ENCODE assay signal across 8 mouse cellular contexts in the genomic region with DNA sequence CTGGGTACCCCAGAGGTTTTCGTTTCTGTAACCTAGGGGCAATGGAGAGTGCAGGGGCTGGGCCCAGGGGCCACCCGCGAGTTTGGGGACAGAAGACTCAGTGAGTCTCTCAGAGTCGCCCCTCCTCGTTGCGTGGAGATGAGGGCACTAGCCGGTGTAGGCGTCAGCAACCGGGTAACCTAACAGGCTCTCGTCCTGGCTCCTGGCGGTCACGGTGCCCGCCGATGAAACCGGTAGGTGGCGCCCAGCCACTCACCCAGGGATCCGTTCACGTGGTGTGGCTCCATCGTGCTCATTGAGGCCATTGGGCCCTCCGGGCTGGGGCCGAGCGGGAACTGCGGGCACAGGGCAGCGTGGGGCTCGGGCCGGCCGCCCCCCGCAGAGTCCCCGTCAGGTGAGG. TPM values are rescaled to one million over a fixed set of nuclear protein-coding genes. Genes with fewer than 3 reads are reported as not detected.
DNase-seq lines count a peak whose midpoint lies in the region; ATAC-seq and TF ChIP-seq lines count a peak whose summit lies in the region.

No protein-coding gene starts in this region.

- H3K27ac ChIP-seq in ES-E14 (ENCODE audit: insufficient read depth, low read depth, low read length, poor library complexity, severe bottlenecking) = no peak overlapping the region
- no peak overlapping the region; the same call in 1 of the 2 replicates for H3K27ac ChIP-seq in hindbrain, embryonic 15.5 days (replicated peaks)
- peak overlapping the region; percentile 37 for H3K27ac ChIP-seq in left cerebral cortex, adult 2 months

- peak overlapping the region; percentile 43 to 66 for H3K4me3 ChIP-seq in ES-E14 (ENCODE audit: insufficient read depth in 1 of 2, low read depth in 1 of 2, low read length in 2 of 2, poor library complexity in 1 of 2, severe bottlenecking in 1 of 2)
- peak overlapping the region; percentile 37 for H3K4me3 ChIP-seq in hindbrain, embryonic 15.5 days
- H3K4me3 ChIP-seq in left cerebral cortex, adult 2 months = peak overlapping the region; percentile 14; the same call in 1 of the 2 replicates

- peaks cover 48% of the 10 kb centered on the region for H3K36me3 ChIP-seq in ES-E14 (ENCODE audit: control insufficient read depth, insufficient read depth, low read length, poor library complexity, severe bottlenecking)
- H3K36me3 ChIP-seq in hindbrain, embryonic 15.5 days = 0 out of 2 replicates have a peak, but pooled peaks cover 9% of the 10 kb centered on the region

- H3K27me3 ChIP-seq in hindbrain, embryonic 15.5 days = no peaks in the 10 kb centered on the region

- in situ Hi-C loops in ES-E14 (cut with MboI; ENCODE audit: low sequenced_read_pairs in 2 of 2, unreplicated experiment in 2 of 2) = no loop called here

- peaks cover 2 to 38% of the 10 kb centered on the region in 2 experiments; a peak in 2 of 4 replicates for H3K4me1 ChIP-seq in ES-E14 (ENCODE audit: control insufficient read depth in 2 of 2, insufficient read depth in 2 of 2, low read length in 2 of 2, poor library complexity in 1 of 2)
- H3K4me1 ChIP-seq in hindbrain, embryonic 15.5 days (replicated peaks) = peaks cover 82% of the 10 kb centered on the region

- intact Hi-C loops in left cerebral cortex, adult 2 months (cut with DNase I) = no loop called here

- DNase-seq in ES-E14 (ENCODE audit: low read depth, low spot score) = no peak
- peak; percentile 92 for DNase-seq in cerebellum, adult 9-10 months
- DNase-seq in frontal cortex, postnatal 10 days (ENCODE audit: low spot score in 2 of 2) = peak; percentile 81 to 83
- peak; percentile 81 to 86 for DNase-seq in left cerebral cortex, adult 2 months (ENCODE audit: extremely low spot score in 1 of 2, low spot score in 2 of 2)
- DNase-seq in lung, postnatal 25 days (ENCODE audit: low spot score) = peak; percentile 84
- DNase-seq in right cerebral cortex, postnatal 14 days = peak; percentile 85

- no peak for ATAC-seq in hindbrain, embryonic 15.5 days (ENCODE audit: low FRiP score, low read depth)
- ATAC-seq in granulocyte monocyte progenitor cell, adult 5-6 weeks (replicated peaks; ENCODE audit: poor library complexity, severe bottlenecking) = no peak

- peak overlapping the region; percentile 64 for H3K4me2 ChIP-seq in hindbrain, embryonic 15.5 days

- H3K9me3 ChIP-seq in ES-E14 (ENCODE audit: control insufficient read depth, insufficient read depth, low read depth, low read length) = no peaks in the 10 kb centered on the region
- no peaks in the 10 kb centered on the region for H3K9me3 ChIP-seq in hindbrain, embryonic 15.5 days

- TF ChIP-seq CTCF in left cerebral cortex, adult 2 months (IDR thresholded peaks at IDR 0.05) = peak; percentile 71

- WGBS in hindbrain, embryonic 15.5 days = 3% methylated on average over 29 of the region's 29 CpGs

- peak overlapping the region; percentile 63 for H3K9ac ChIP-seq in ES-E14 (ENCODE audit: insufficient read depth, low read depth, low read length, poor library complexity, severe bottlenecking)
- peak overlapping the region; percentile 38 for H3K9ac ChIP-seq in hindbrain, embryonic 15.5 days

TF ChIP-seq in ES-E14, 5 proteins besides CTCF, POLR2A, EP300 and RAD21:
- TF ChIP-seq MAFK (IDR thresholded peaks at IDR 0.05; ENCODE audit: insufficient read depth, low read depth, low read length) = no peak
- no peak for TF ChIP-seq HCFC1 (IDR thresholded peaks at IDR 0.05; ENCODE audit: borderline replicate concordance, insufficient read depth, low read length)
- TF ChIP-seq ZNF384 (IDR thresholded peaks at IDR 0.05; ENCODE audit: low read depth, low read length) = no peak
- TF ChIP-seq CHD2 (IDR thresholded peaks at IDR 0.05; ENCODE audit: low read depth, low read length) = no peak
- no peak for TF ChIP-seq ZC3H11A (IDR thresholded peaks at IDR 0.05; ENCODE audit: borderline replicate concordance, low read depth, low read length)

RNA-seq across cellular contexts. Expression of gene Isyna1, which starts 4.1 kb away (rescaled TPM):
- 161 and 250 TPM in 2 replicates for total RNA-seq in ES-E14 (2012; rRNA removed)
- 146 and 152 TPM in 2 replicates for polyA plus RNA-seq in hindbrain, embryonic 15.5 days (2015; fragmentation: Nextera tagmentation; extraction: Ambion mirVana)
- total RNA-seq in left cerebral cortex, adult 2 months (2021) = 10 to 100 TPM; 52.9 to 55.3 TPM
- total RNA-seq in granulocyte monocyte progenitor cell, adult 5-6 weeks (2014; fragmentation: Nextera tagmentation) = 30.8 and 66.6 TPM in 2 replicates
- total RNA-seq in granulocyte monocyte progenitor cell, adult 5-6 weeks (2017) = 35.2 and 38.6 TPM in 2 replicates

RNA-seq across cellular contexts. Expression of gene Ssbp4, which starts 10.4 kb away (rescaled TPM):
- total RNA-seq in ES-E14 (2012; rRNA removed) = 85.5 and 142 TPM in 2 replicates
- polyA plus RNA-seq in hindbrain, embryonic 15.5 days (2015; fragmentation: Nextera tagmentation; extraction: Ambion mirVana) = 150 and 172 TPM in 2 replicates
- 100 to 1,000 TPM; 221 to 261 TPM for total RNA-seq in left cerebral cortex, adult 2 months (2021)
- 53.8 and 75.4 TPM in 2 replicates for total RNA-seq in granulocyte monocyte progenitor cell, adult 5-6 weeks (2014; fragmentation: Nextera tagmentation)
- total RNA-seq in granulocyte monocyte progenitor cell, adult 5-6 weeks (2017) = 35.2 and 87.9 TPM in 2 replicates

RNA-seq across cellular contexts. Expression of gene Lrrc25, which starts 17.7 kb away (rescaled TPM):
- 0.13 TPM in 1 of 2 replicates, not detected in the other for total RNA-seq in ES-E14 (2012; rRNA removed)
- 1.1 and 2.2 TPM in 2 replicates for polyA plus RNA-seq in hindbrain, embryonic 15.5 days (2015; fragmentation: Nextera tagmentation; extraction: Ambion mirVana)
- total RNA-seq in left cerebral cortex, adult 2 months (2021) = under 1 TPM; 0.70 to 0.96 TPM
- 2.9 and 5.2 TPM in 2 replicates for total RNA-seq in granulocyte monocyte progenitor cell, adult 5-6 weeks (2014; fragmentation: Nextera tagmentation)
- 1.1 and 3.1 TPM in 2 replicates for total RNA-seq in granulocyte monocyte progenitor cell, adult 5-6 weeks (2017)

RNA-seq across cellular contexts. Expression of gene Gdf15, which starts 34.0 kb away (rescaled TPM):
- 7.0 and 18.8 TPM in 2 replicates for total RNA-seq in ES-E14 (2012; rRNA removed)
- 0.25 and 0.30 TPM in 2 replicates for polyA plus RNA-seq in hindbrain, embryonic 15.5 days (2015; fragmentation: Nextera tagmentation; extraction: Ambion mirVana)
- not detected for total RNA-seq in left cerebral cortex, adult 2 months (2021)
- not detected in 2 replicates for total RNA-seq in granulocyte monocyte progenitor cell, adult 5-6 weeks (2014; fragmentation: Nextera tagmentation)
- 0.67 TPM in 1 of 2 replicates, not detected in the other for total RNA-seq in granulocyte monocyte progenitor cell, adult 5-6 weeks (2017)

RNA-seq across cellular contexts. Expression of gene Ell, which starts 59.0 kb away (rescaled TPM):
- 15.8 and 16.1 TPM in 2 replicates for total RNA-seq in ES-E14 (2012; rRNA removed)
- 15.1 and 20.9 TPM in 2 replicates for polyA plus RNA-seq in hindbrain, embryonic 15.5 days (2015; fragmentation: Nextera tagmentation; extraction: Ambion mirVana)
- total RNA-seq in left cerebral cortex, adult 2 months (2021) = 10 to 100 TPM; 18.6 to 20.8 TPM
- 11.7 and 13.6 TPM in 2 replicates for total RNA-seq in granulocyte monocyte progenitor cell, adult 5-6 weeks (2014; fragmentation: Nextera tagmentation)
- 5.5 and 5.7 TPM in 2 replicates for total RNA-seq in granulocyte monocyte progenitor cell, adult 5-6 weeks (2017)
